In genomic region chr2:33456696-33457095, GRCm38 (mm10) we compare ENCODE assay signal across 22 mouse cellular contexts.
"Had no signal": no experiment of that assay in that cellular context is flagged by ENCODE, and none has a peak within 500 bp of the region (broad histone marks: within the 10 kb centered on the region; RNA-seq: fewer than 3 reads in every experiment).

No protein-coding gene starts in this region.

- DNase-seq: forebrain, postnatal 0 days; gastrocnemius, postnatal 10 days; heart, adult 11 months; heart, adult 2 months; heart, postnatal 14 days; heart, postnatal 36 days; kidney, postnatal 14 days; layer of hippocampus, adult 9-11 months; layer of hippocampus, postnatal 36 days; left cerebral cortex, postnatal 4 days had no signal

- ATAC-seq: forebrain, postnatal 0 days; hindbrain, postnatal 0 days; intestine, embryonic 16.5 days; liver, embryonic 12.5 days had no signal

- H3K9ac ChIP-seq: forebrain, postnatal 0 days; heart, embryonic 13.5 days; heart, embryonic 15.5 days; hindbrain, embryonic 13.5 days; hindbrain, embryonic 15.5 days; limb, embryonic 13.5 days; limb, embryonic 15.5 days; liver, embryonic 12.5 days; liver, embryonic 14.5 days had no signal

- H3K27ac ChIP-seq: heart, adult 2 months; heart, embryonic 13.5 days; heart, embryonic 15.5 days; hindbrain, embryonic 13.5 days; hindbrain, embryonic 15.5 days; hindbrain, postnatal 0 days; kidney, postnatal 0 days; limb, embryonic 13.5 days; limb, embryonic 15.5 days; liver, embryonic 12.5 days; liver, embryonic 14.5 days had no signal

- H3K4me2 ChIP-seq: heart, embryonic 11.5 days; heart, embryonic 13.5 days; heart, embryonic 15.5 days; hindbrain, embryonic 13.5 days; hindbrain, embryonic 15.5 days; limb, embryonic 13.5 days; limb, embryonic 15.5 days; liver, embryonic 12.5 days had no signal

- H3K4me3 ChIP-seq: heart, adult 2 months; heart, embryonic 13.5 days; heart, embryonic 15.5 days; hindbrain, embryonic 13.5 days; hindbrain, embryonic 15.5 days; limb, embryonic 13.5 days; limb, embryonic 15.5 days; liver, embryonic 12.5 days had no signal

- H3K9me3 ChIP-seq: heart, embryonic 13.5 days; heart, embryonic 15.5 days; hindbrain, embryonic 13.5 days; hindbrain, embryonic 15.5 days; limb, embryonic 13.5 days; limb, embryonic 15.5 days; liver, embryonic 12.5 days had no signal

- H3K27me3 ChIP-seq: heart, embryonic 13.5 days; heart, embryonic 15.5 days; hindbrain, embryonic 13.5 days; hindbrain, embryonic 15.5 days; limb, embryonic 13.5 days; limb, embryonic 15.5 days; liver, embryonic 12.5 days had no signal

- H3K4me1 ChIP-seq: hindbrain, embryonic 13.5 days; hindbrain, embryonic 15.5 days; limb, embryonic 13.5 days; limb, embryonic 15.5 days had no signal
